Mouse (Mus musculus): ENCODE data around the gene Myrfl. TPM values are rescaled to one million over a fixed set of nuclear protein-coding genes. Genes with fewer than 3 reads are reported as not detected.

The Myrfl gene
- polyA plus RNA-seq, 1 experiment, result 22.8 TPM

DNA sequence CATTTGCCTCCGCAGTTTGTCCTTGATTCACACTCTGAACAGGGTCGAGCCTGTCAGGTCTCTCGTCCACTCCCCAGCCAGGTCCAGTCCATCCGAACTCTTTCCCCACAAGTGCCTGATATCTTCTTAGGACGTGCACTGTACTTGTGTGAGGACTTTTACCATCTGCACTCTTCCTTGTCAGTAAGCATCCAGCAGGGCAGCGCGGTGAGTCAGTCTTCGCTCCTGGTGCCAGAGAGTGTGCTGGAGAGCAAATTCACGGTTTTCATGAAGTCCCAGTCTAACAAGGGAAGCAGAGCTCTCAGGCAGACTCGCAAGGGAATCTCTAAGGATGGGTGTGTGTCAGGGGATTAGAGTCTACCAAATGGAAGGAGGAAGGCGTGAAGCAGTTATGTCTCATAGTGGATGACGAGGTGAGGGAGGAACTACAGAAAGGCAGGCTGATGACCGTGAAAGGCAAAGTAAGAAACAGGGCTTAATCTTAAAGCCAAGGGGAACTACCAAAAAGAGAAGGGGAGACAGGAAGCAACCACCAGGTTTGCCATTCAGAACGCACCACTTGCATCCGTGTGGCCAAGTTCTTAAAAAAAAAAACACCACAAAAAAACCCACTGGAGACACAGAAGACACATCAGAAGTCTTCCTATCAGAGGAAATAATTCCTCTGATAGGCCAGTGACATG lies 34.9 kb upstream of the Myrfl start:
- peak overlapping the region; percentile 25; the same call in 1 of the 2 replicates for H3K27ac ChIP-seq (ENCODE audit: insufficient read depth, low read depth, low read length)
- no peaks in the 10 kb centered on the region for H3K27me3 ChIP-seq (ENCODE audit: control insufficient read depth, insufficient read depth, low read length)
- H3K4me3 ChIP-seq (ENCODE audit: low read depth, low read length), result no peak overlapping the region
- WGBS, result 81% methylated on average over 15 of the region's 15 CpGs
- H3K36me3 ChIP-seq (ENCODE audit: control insufficient read depth, insufficient read depth, low read length), result peaks cover 43% of the 10 kb centered on the region
- TF ChIP-seq CTCF (IDR thresholded peaks at IDR 0.05; ENCODE audit: extremely low read depth, insufficient read length, insufficient replicate concordance, low read depth, low read length), result no peak
- no peak for TF ChIP-seq POLR2A (IDR thresholded peaks at IDR 0.05; ENCODE audit: low read depth, low read length)
- H3K4me1 ChIP-seq (ENCODE audit: control insufficient read depth, insufficient read depth, insufficient read length, low read length), result peaks cover 7% of the 10 kb centered on the region

GRCm38 (mm10) chr10:116930936-116931335 lies 34.2 kb upstream of the Myrfl start:
- H3K4me3 ChIP-seq (ENCODE audit: low read depth, low read length), result no peak overlapping the region
- TF ChIP-seq CTCF (IDR thresholded peaks at IDR 0.05; ENCODE audit: extremely low read depth, insufficient read length, insufficient replicate concordance, low read depth, low read length), result no peak
- TF ChIP-seq POLR2A (IDR thresholded peaks at IDR 0.05; ENCODE audit: low read depth, low read length), result no peak
- 32% methylated on average over 6 of the region's 7 CpGs for WGBS
- H3K27ac ChIP-seq (ENCODE audit: insufficient read depth, low read depth, low read length), result peak overlapping the region; percentile 25; the same call in 1 of the 2 replicates
- H3K27me3 ChIP-seq (ENCODE audit: control insufficient read depth, insufficient read depth, low read length), result no peaks in the 10 kb centered on the region
- peaks cover 41% of the 10 kb centered on the region for H3K36me3 ChIP-seq (ENCODE audit: control insufficient read depth, insufficient read depth, low read length)
- H3K4me1 ChIP-seq (ENCODE audit: control insufficient read depth, insufficient read depth, insufficient read length, low read length), result peaks cover 7% of the 10 kb centered on the region

DNA sequence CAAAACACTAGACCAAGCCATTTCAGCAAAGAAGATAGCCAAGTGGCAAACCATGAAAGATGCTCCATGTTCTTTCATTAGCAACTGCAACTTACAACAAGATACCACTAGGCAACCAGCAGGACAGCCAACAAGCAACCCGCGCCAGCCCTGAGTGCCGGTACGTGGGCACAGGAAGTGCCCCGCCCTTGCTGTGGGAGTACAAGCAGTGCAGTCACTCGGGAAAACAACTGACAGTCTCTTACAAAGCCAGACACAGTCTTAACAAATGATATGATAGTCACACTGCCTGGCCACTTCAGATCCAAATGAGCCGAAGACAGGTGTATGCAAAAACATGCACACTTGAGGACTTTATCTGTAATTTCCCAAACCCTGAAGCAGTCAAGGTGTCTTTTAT lies 33.8 kb upstream of the Myrfl start:
- no peak overlapping the region for H3K4me3 ChIP-seq (ENCODE audit: low read depth, low read length)
- H3K36me3 ChIP-seq (ENCODE audit: control insufficient read depth, insufficient read depth, low read length), result peaks cover 41% of the 10 kb centered on the region
- H3K27ac ChIP-seq (ENCODE audit: insufficient read depth, low read depth, low read length), result no peak overlapping the region
- no peak for TF ChIP-seq POLR2A (IDR thresholded peaks at IDR 0.05; ENCODE audit: low read depth, low read length)
- no peak for TF ChIP-seq CTCF (IDR thresholded peaks at IDR 0.05; ENCODE audit: extremely low read depth, insufficient read length, insufficient replicate concordance, low read depth, low read length)
- no peaks in the 10 kb centered on the region for H3K27me3 ChIP-seq (ENCODE audit: control insufficient read depth, insufficient read depth, low read length)
- H3K4me1 ChIP-seq (ENCODE audit: control insufficient read depth, insufficient read depth, insufficient read length, low read length), result peaks cover 7% of the 10 kb centered on the region
- WGBS, result 32% methylated on average over 7 of the region's 7 CpGs

- Histone ChIP-seq H3K4me3 (ENCODE audit: low read depth, low read length) (no peak overlapping the region), H3K27ac (ENCODE audit: insufficient read depth, low read depth, low read length) (no peak overlapping the region), H3K36me3 (ENCODE audit: control insufficient read depth, insufficient read depth, low read length) (peaks cover 37% of the 10 kb centered on the region), H3K4me1 (ENCODE audit: control insufficient read depth, insufficient read depth, insufficient read length, low read length) (peaks cover 7% of the 10 kb centered on the region), H3K27me3 (ENCODE audit: control insufficient read depth, insufficient read depth, low read length) (no peaks in the 10 kb centered on the region)
- WGBS, result 58% methylated on average over 3 of the region's 3 CpGs
- TF ChIP-seq POLR2A (IDR thresholded peaks at IDR 0.05; ENCODE audit: low read depth, low read length), result no peak
Observed at GRCm38 (mm10) chr10:116928826-116929225, 32.1 kb upstream of the Myrfl start.

- H3K4me3 ChIP-seq (ENCODE audit: low read depth, low read length), result no peak overlapping the region
- peaks cover 45% of the 10 kb centered on the region for H3K36me3 ChIP-seq (ENCODE audit: control insufficient read depth, insufficient read depth, low read length)
- TF ChIP-seq POLR2A (IDR thresholded peaks at IDR 0.05; ENCODE audit: low read depth, low read length) (no peak), CTCF (IDR thresholded peaks at IDR 0.05; ENCODE audit: extremely low read depth, insufficient read length, insufficient replicate concordance, low read depth, low read length) (no peak)
- peaks cover 7% of the 10 kb centered on the region for H3K4me1 ChIP-seq (ENCODE audit: control insufficient read depth, insufficient read depth, insufficient read length, low read length)
- 56% methylated on average over 11 of the region's 11 CpGs for WGBS
- H3K27ac ChIP-seq (ENCODE audit: insufficient read depth, low read depth, low read length), result no peak overlapping the region
- no peaks in the 10 kb centered on the region for H3K27me3 ChIP-seq (ENCODE audit: control insufficient read depth, insufficient read depth, low read length)
Observed at GRCm38 (mm10) chr10:116926428-116927113, 29.9 kb upstream of the Myrfl start.

GRCm38 (mm10) chr10:116923651-116924495 lies 27.2 kb upstream of the Myrfl start:
- H3K27me3 ChIP-seq (ENCODE audit: control insufficient read depth, insufficient read depth, low read length), result no peaks in the 10 kb centered on the region
- no peak for TF ChIP-seq CTCF (IDR thresholded peaks at IDR 0.05; ENCODE audit: extremely low read depth, insufficient read length, insufficient replicate concordance, low read depth, low read length)
- no peak for TF ChIP-seq POLR2A (IDR thresholded peaks at IDR 0.05; ENCODE audit: low read depth, low read length)
- 90% methylated on average over 19 of the region's 19 CpGs for WGBS

GRCm38 (mm10) chr10:116922161-116922560 lies 25.4 kb upstream of the Myrfl start:
- TF ChIP-seq CTCF (IDR thresholded peaks at IDR 0.05; ENCODE audit: extremely low read depth, insufficient read length, insufficient replicate concordance, low read depth, low read length) (no peak), POLR2A (IDR thresholded peaks at IDR 0.05; ENCODE audit: low read depth, low read length) (no peak)
- 85% methylated on average over 15 of the region's 15 CpGs for WGBS
- Histone ChIP-seq H3K36me3 (ENCODE audit: control insufficient read depth, insufficient read depth, low read length) (peaks cover 51% of the 10 kb centered on the region), H3K4me1 (ENCODE audit: control insufficient read depth, insufficient read depth, insufficient read length, low read length) (no peaks in the 10 kb centered on the region), H3K27ac (ENCODE audit: insufficient read depth, low read depth, low read length) (no peak overlapping the region), H3K27me3 (ENCODE audit: control insufficient read depth, insufficient read depth, low read length) (no peaks in the 10 kb centered on the region), H3K4me3 (ENCODE audit: low read depth, low read length) (no peak overlapping the region)

More at GRCm38 (mm10) chr10:116923651-116924495, 27.2 kb upstream of the Myrfl start:
- peaks cover 2% of the 10 kb centered on the region; the same call in 1 of the 2 replicates for H3K4me1 ChIP-seq (ENCODE audit: control insufficient read depth, insufficient read depth, insufficient read length, low read length)
- H3K4me3 ChIP-seq (ENCODE audit: low read depth, low read length), result no peak overlapping the region
- H3K27ac ChIP-seq (ENCODE audit: insufficient read depth, low read depth, low read length), result no peak overlapping the region
- peaks cover 49% of the 10 kb centered on the region for H3K36me3 ChIP-seq (ENCODE audit: control insufficient read depth, insufficient read depth, low read length)

Measured in small intestine, adult 2 months (tissue).